Mouse (Mus musculus) bone marrow macrophage, adult 2 months (primary cell): ENCODE measurements around the gene Rnf123.

ENCODE experiments used
- CTCF ChIP-seq: IDR thresholded peaks from 2 replicates; pipeline ENCODE4 v1.5.1; 2012; ENCODE audit warnings: low read depth, mild to moderate bottlenecking, low read length, moderate library complexity
- POLR2A ChIP-seq: IDR thresholded peaks from 2 replicates; pipeline ENCODE4 v1.6.1; 2012; ENCODE audit warnings: mild to moderate bottlenecking, low read depth, low read length, borderline replicate concordance

GRCm38 (mm10) chr9:108083561-108083960, 415 bp upstream of the Rnf123 start:
- TF ChIP-seq POLR2A (no peak), CTCF (no peak)
